Mouse (Mus musculus) CH12.LX (cell line): ENCODE data around the gene Rad23b. TPM values are rescaled to one million over a fixed set of nuclear protein-coding genes. Genes with fewer than 3 reads are reported as not detected.
"Not testable (repeated sequence)": the region's sequence is repeated elsewhere in the genome, so short reads cannot be mapped to it uniquely, and the experiment has no call there.

Experiments
- DNase-seq: peaks from one replicate; pipeline ENCODE4 v3.0.0-alpha.2; 2013; ENCODE audit errors: extremely low read depth
- H3K27ac ChIP-seq: 2 replicates; pipeline ENCODE4 v1.5.1; 2012; ENCODE audit warnings: low read depth, mild to moderate bottlenecking, control low read depth, moderate library complexity; ENCODE audit not compliant: insufficient read depth
- H3K27me3 ChIP-seq: replicated peaks from 2 replicates; pipeline ENCODE3; 2012; ENCODE audit warnings: inconsistent platforms
- H3K36me3 ChIP-seq, 2 experiments: replicated peaks in 1 of 2; 2 replicates each; pipeline versions ENCODE3 to v1.6.1; 2012; ENCODE audit warnings: inconsistent platforms in 1 of 2, low read length in 1 of 2, mild to moderate bottlenecking in 1 of 2, mixed read lengths in 1 of 2, moderate library complexity in 1 of 2; ENCODE audit not compliant: control insufficient read depth in 1 of 2, insufficient read depth in 1 of 2
- H3K4me1 ChIP-seq, 2 experiments: 2 replicates each; pipeline ENCODE4 v1.6.1; 2012; ENCODE audit warnings: inconsistent platforms in 1 of 2, moderate library complexity in 1 of 2; ENCODE audit not compliant: insufficient read depth in 2 of 2, control insufficient read depth in 1 of 2
- H3K4me2 ChIP-seq: 2 replicates; pipeline ENCODE4 v1.6.1; 2012; ENCODE audit warnings: low read depth, mild to moderate bottlenecking, control low read depth; ENCODE audit not compliant: poor library complexity, insufficient read depth, severe bottlenecking
- H3K4me3 ChIP-seq, 3 experiments: fragments of 150-350 bp in 1 of 3; sonication (generic) in 1 of 3; replicated peaks in 1 of 3; 2 replicates each; pipeline versions ENCODE3 to v1.5.1; 2011 to 2012; ENCODE audit warnings: low read depth in 2 of 3, low read length in 2 of 3, mild to moderate bottlenecking in 2 of 3, moderate library complexity in 2 of 3, control low read depth in 1 of 3, improper control_type of control experiment in 1 of 3, inconsistent platforms in 1 of 3, mixed read lengths in 1 of 3; ENCODE audit not compliant: poor library complexity in 1 of 3
- H3K79me2 ChIP-seq: replicated peaks from 2 replicates; pipeline ENCODE4 v1.6.1; 2012; ENCODE audit warnings: mild to moderate bottlenecking, moderate library complexity; ENCODE audit not compliant: control insufficient read depth, poor library complexity, insufficient read depth, severe bottlenecking; ENCODE audit errors: extremely low read depth
- H3K9ac ChIP-seq: 2 replicates; pipeline ENCODE4 v1.6.1; 2012; ENCODE audit warnings: low read depth, mild to moderate bottlenecking, control low read depth, moderate library complexity; ENCODE audit not compliant: insufficient read depth
- H3K9me3 ChIP-seq: replicated peaks from 2 replicates; pipeline ENCODE3; 2012; ENCODE audit warnings: low read length, inconsistent platforms, mixed read lengths
- BHLHE40 ChIP-seq: IDR thresholded peaks from 2 replicates; pipeline ENCODE4 v1.6.1; 2011; ENCODE audit warnings: mild to moderate bottlenecking, low read depth, low read length, improper control_type of control experiment
- CHD2 ChIP-seq: IDR thresholded peaks from 2 replicates; pipeline ENCODE4 v1.6.1; 2011; ENCODE audit warnings: low read length, improper control_type of control experiment
- CTCF ChIP-seq, 2 experiments: IDR thresholded peaks in 1 of 2; conservative IDR thresholded peaks in 1 of 2; 2 replicates each; pipeline ENCODE4 v1.5.1; 2011 to 2012; ENCODE audit warnings: low read depth in 2 of 2, low read length in 2 of 2, improper control_type of control experiment in 1 of 2, inconsistent platforms in 1 of 2, mild to moderate bottlenecking in 1 of 2, moderate library complexity in 1 of 2
- GABPA ChIP-seq: IDR thresholded peaks from 2 replicates; pipeline ENCODE4 v1.6.1; 2012; ENCODE audit warnings: low read depth, low read length, improper control_type of control experiment, inconsistent platforms; ENCODE audit not compliant: insufficient replicate concordance
- IRF4 ChIP-seq: IDR thresholded peaks from 2 replicates; pipeline ENCODE4 v1.6.1; 2014; ENCODE audit warnings: low read depth, mild to moderate bottlenecking, inconsistent platforms, low read length, improper control_type of control experiment
- JUN ChIP-seq: IDR thresholded peaks from 2 replicates; pipeline ENCODE4 v1.6.1; 2011; ENCODE audit warnings: low read depth, mild to moderate bottlenecking, low read length, improper control_type of control experiment, moderate library complexity; ENCODE audit not compliant: insufficient read depth
- JUND ChIP-seq: conservative IDR thresholded peaks from 2 replicates; pipeline ENCODE4 v1.6.1; 2011; ENCODE audit warnings: low read depth, low read length, improper control_type of control experiment
- KAT2A ChIP-seq: IDR thresholded peaks from 2 replicates; pipeline ENCODE4 v1.6.1; 2012; ENCODE audit warnings: low read length, improper control_type of control experiment, inconsistent platforms; ENCODE audit not compliant: insufficient replicate concordance
- MAFK ChIP-seq: IDR thresholded peaks from 2 replicates; pipeline ENCODE4 v1.6.1; 2011; ENCODE audit warnings: low read length, improper control_type of control experiment; ENCODE audit not compliant: insufficient replicate concordance
- MXI1 ChIP-seq: IDR thresholded peaks from 2 replicates; pipeline ENCODE4 v1.6.1; 2011; ENCODE audit warnings: mild to moderate bottlenecking, low read depth, low read length, improper control_type of control experiment
- MYC ChIP-seq: IDR thresholded peaks from 2 replicates; pipeline ENCODE4 v1.6.1; 2011; ENCODE audit warnings: low read depth, mild to moderate bottlenecking, improper control_type of control experiment, low read length
- SIN3A ChIP-seq: IDR thresholded peaks from 2 replicates; pipeline ENCODE4 v1.6.1; 2012; ENCODE audit warnings: low read length, improper control_type of control experiment, inconsistent platforms
- UBTF ChIP-seq: IDR thresholded peaks from 2 replicates; pipeline ENCODE4 v1.6.1; 2012; ENCODE audit warnings: low read depth, mild to moderate bottlenecking, inconsistent platforms, low read length, improper control_type of control experiment, moderate library complexity
- USF1 ChIP-seq: IDR thresholded peaks from 2 replicates; pipeline ENCODE4 v1.6.1; 2014; ENCODE audit warnings: low read depth, mild to moderate bottlenecking, inconsistent platforms, low read length, improper control_type of control experiment
- USF2 ChIP-seq: conservative IDR thresholded peaks from 2 replicates; pipeline ENCODE4 v1.6.1; 2011; ENCODE audit warnings: low read depth, low read length, improper control_type of control experiment
- ZKSCAN1 ChIP-seq: IDR thresholded peaks from 2 replicates; pipeline ENCODE4 v1.6.1; 2012; ENCODE audit warnings: low read depth, inconsistent platforms, low read length, improper control_type of control experiment, borderline replicate concordance
- dilution Hi-C: fragments of 300-500 bp; cut with MboI; formaldehyde crosslinking; loops from 2 replicates; pipeline ENCODE4 v1.14.3; 2020; ENCODE audit warnings: low sequenced_read_pairs; ENCODE audit not compliant: extremely low pct_unique_long_range_greater_than_20kb, extremely low pct_ligation_motif_present
- in situ Hi-C: fragments of 300-500 bp; cut with MboI; formaldehyde crosslinking; loops from 3 replicates; pipeline ENCODE4 v1.14.3; 2019; ENCODE audit warnings: low sequenced_read_pairs, low pct_ligation_motif_present, low pct_unique_long_range_greater_than_20kb, mixed read lengths
- polyA plus RNA-seq: library from polyadenylated mRNA; unstranded; fragments of >175 nt; gene quantifications from 2 replicates; pipeline ENCODE4 v1.2.1, GENCODE M21; 2012; ENCODE audit warnings: low read depth; ENCODE audit not compliant: insufficient read length
- total RNA-seq, 2 experiments: library from RNA; depleted of rRNA; stranded (reverse); fragments of 300-350 nt in 1 of 2; fragments of >200 nt in 1 of 2; gene quantifications; 2 replicates each; pipeline ENCODE4 v1.2.3; 2012 to 2014

Gene Rad23b
- total and polyA plus RNA-seq, 3 experiments = 190 to 436 (median 350) TPM

- Histone ChIP-seq H3K27me3 (no peaks in the 10 kb centered on the region), H3K27ac (no peak overlapping the region), H3K4me3 (no peak overlapping the region), H3K4me1 (no peaks in the 10 kb centered on the region), H3K9ac (no peak overlapping the region), H3K79me2 (no peaks in the 10 kb centered on the region), H3K4me2 (no peak overlapping the region), H3K36me3 (no peaks in the 10 kb centered on the region), H3K9me3 (no peaks in the 10 kb centered on the region)
- in situ Hi-C loops (no loop called here), dilution Hi-C loops (no loop called here)
- DNase-seq = no peak
- TF ChIP-seq MYC = no peak
- TF ChIP-seq CTCF (conservative IDR thresholded peaks at IDR 0.05 in 1 of 2, IDR thresholded peaks at IDR 0.05 in 1 of 2; ENCODE audit: low read depth in 2 of 2, low read length in 2 of 2) = no peak
- no peak for TF ChIP-seq USF2
- TF ChIP-seq SIN3A = no peak
- TF ChIP-seq MXI1 = no peak
- no peak for TF ChIP-seq JUND
These were observed 33.1 kb upstream of the Rad23b start for GRCm38 (mm10) chr4:55316726-55317125.

GRCm38 (mm10) chr4:55318350-55318749 is 31.5 kb upstream of the Rad23b start:
- H3K9me3 ChIP-seq, H3K27ac ChIP-seq, dilution Hi-C loops, H3K9ac ChIP-seq, H3K4me2 ChIP-seq, DNase-seq, H3K79me2 ChIP-seq, H3K4me1 ChIP-seq, H3K36me3 ChIP-seq, in situ Hi-C loops, H3K4me3 ChIP-seq, H3K27me3 ChIP-seq: not testable (repeated sequence)

- in situ Hi-C loops = no loop called here
- TF ChIP-seq UBTF (no peak), KAT2A (no peak), JUN (no peak), SIN3A (no peak), IRF4 (no peak), CTCF (conservative IDR thresholded peaks at IDR 0.05 in 1 of 2, IDR thresholded peaks at IDR 0.05 in 1 of 2; ENCODE audit: low read depth in 2 of 2, low read length in 2 of 2) (no peak), BHLHE40 (peak; percentile 53; the same call in 1 of the 2 replicates), MAFK (peak; percentile 74), JUND (no peak), USF1 (no peak; the same call in 1 of the 2 replicates), GABPA (no peak), ZKSCAN1 (no peak), CHD2 (no peak)
- DNase-seq = no peak
These were observed 23.9 kb upstream of the Rad23b start for GRCm38 (mm10) chr4:55325786-55326518.

More at GRCm38 (mm10) chr4:55325786-55326518, 23.9 kb upstream of the Rad23b start:
- H3K9me3 ChIP-seq = no peaks in the 10 kb centered on the region
- H3K79me2 ChIP-seq = no peaks in the 10 kb centered on the region
- dilution Hi-C loops = no loop called here
- no peak overlapping the region for H3K9ac ChIP-seq
- no peaks in the 10 kb centered on the region for H3K36me3 ChIP-seq
- H3K27me3 ChIP-seq = no peaks in the 10 kb centered on the region
- H3K4me3 ChIP-seq = no peak overlapping the region
- H3K4me1 ChIP-seq = peaks cover 6 to 42% of the 10 kb centered on the region in 2 experiments
- no peak overlapping the region for H3K4me2 ChIP-seq
- no peak overlapping the region for H3K27ac ChIP-seq
